Mouse (Mus musculus) A20 (cell line): Measurements from ENCODE around the gene Tmem256.

Experiments
- DNase-seq: peaks from one replicate; pipeline ENCODE4 v3.0.0-alpha.2; 2011; ENCODE audit warnings: low read depth, low spot score

Tmem256 gene

DNA sequence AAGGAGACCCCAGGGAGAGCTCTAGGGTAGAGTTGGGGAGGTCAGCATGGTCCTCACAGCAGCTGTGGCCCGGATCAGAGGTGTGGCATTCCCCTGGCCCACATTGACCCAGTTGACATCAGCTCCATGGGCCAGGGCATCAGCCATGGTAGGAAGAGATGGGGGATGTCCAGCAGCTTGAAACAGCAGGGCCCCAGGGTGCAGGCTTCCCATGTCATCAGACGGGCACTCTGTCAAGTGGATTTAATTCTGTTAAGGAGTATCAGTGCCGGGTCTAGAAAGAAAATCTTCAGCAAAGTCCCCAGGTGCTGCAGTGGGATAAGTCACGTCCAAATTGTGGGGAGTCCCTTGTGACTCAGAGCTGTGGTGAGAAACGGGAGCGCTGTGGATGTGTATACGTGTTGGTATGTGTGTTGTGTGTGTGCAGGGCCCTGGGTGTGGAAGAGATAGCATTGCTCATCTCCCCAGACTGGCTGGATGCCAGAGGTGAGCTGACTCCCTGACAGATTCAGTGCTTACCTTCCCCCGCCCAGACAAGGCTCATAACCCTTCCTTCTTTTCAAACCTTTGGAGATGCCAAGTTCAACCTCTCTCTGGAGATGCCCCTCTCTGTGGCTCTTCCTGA lies 45.3 kb downstream of the Tmem256 start:
- no peak for DNase-seq

DNA sequence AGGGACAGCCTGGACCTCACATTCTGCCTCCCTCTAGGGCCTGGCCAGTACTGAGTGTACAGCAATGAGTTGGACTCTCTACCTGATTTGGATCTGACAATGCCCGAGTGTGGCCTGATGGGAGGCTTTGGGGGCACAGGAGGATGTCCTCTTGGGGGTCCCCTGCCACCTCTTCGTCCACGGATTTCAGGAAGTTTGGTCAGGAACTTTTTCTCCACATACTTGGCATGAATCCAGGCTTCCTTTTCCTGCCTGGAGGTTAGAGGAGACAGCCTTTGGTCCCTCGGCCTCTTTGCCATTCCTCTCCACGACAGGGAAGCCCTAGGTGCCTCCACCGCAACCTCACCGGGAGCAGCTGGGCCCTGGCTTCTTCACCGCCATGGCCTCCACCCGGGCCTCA lies 45.9 kb downstream of the Tmem256 start:
- DNase-seq, result no peak

DNA sequence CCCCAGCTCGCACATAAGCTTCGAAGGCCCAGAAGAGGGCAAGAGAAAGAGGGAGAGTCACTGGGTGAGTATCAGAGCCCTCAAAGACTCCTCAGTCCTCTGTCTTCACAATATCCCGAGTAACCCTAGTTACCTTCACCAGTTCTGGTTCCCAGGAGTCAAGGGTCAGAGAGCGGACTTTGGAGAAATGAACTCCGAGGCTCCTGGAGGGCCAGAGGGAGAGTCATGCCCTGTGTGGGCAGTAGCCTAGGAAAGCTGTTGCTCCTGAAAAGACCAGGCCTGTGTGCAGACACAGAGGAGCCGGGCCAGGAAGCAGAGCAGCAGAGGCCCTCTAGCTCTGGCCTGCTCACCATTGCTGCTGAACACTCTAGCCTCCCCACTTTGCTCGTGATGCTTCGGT lies 46.3 kb downstream of the Tmem256 start:
- DNase-seq, result no peak

DNA sequence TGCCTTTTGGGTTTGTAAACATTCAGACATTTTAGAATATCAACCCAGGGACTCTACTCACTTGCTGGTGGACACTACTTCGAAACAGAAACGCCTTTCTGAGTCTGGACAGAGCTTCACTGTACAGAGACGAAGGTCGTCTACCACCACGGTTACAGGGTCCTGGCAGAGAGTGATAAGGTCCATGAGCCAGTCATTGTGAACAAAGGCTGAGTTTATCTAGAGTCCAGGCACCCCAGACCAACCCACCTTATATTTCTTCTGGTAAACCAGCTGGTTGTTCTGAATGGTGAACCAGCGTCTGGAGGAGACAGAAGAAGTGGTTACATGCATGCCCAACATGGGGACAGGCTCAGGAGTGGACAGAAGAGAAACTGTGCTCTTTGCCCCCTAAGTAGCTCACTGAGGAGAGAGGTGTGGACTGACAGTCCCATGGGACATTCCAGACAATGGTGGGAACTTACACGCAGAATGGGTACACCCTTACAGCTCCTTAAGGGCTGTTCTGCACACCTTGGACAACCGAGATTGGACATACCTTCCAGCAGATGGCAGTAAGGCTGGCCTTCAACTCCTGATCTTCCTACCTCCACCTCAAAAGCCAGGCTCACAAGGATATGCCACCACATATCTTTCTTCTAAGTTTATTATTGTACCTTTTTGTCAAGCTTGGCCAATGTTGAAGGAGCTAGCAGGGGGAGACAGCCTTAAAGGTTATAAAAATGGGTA lies 48.8 kb downstream of the Tmem256 start:
- DNase-seq, result peak; percentile 27
